12 mouse cellular contexts compared by ENCODE assay signal in genomic region chr9:111285061-111285460, GRCm38 (mm10). TPM values are rescaled to one million over a fixed set of nuclear protein-coding genes. Genes with fewer than 3 reads are reported as not detected.
"Had no signal": no experiment of that assay in that cellular context is flagged by ENCODE, and none has a peak within 500 bp of the region (broad histone marks: within the 10 kb centered on the region; RNA-seq: fewer than 3 reads in every experiment).

No protein-coding gene starts in this region.

- H3K9ac ChIP-seq: kidney, embryonic 15.5 days; limb, embryonic 13.5 days; liver, embryonic 14.5 days had no signal

- H3K27ac ChIP-seq: kidney, embryonic 15.5 days; limb, embryonic 13.5 days; liver, embryonic 14.5 days had no signal

- H3K4me3 ChIP-seq: kidney, embryonic 15.5 days; limb, embryonic 13.5 days; neural tube, embryonic 13.5 days had no signal

- H3K36me3 ChIP-seq: limb, embryonic 13.5 days had no signal

- H3K9me3 ChIP-seq: kidney, embryonic 15.5 days; limb, embryonic 13.5 days; neural tube, embryonic 13.5 days had no signal

- H3K4me2 ChIP-seq: kidney, embryonic 15.5 days; limb, embryonic 13.5 days; neural tube, embryonic 13.5 days had no signal

- DNase-seq: kidney, adult 2 months; kidney, postnatal 14 days; left cerebral cortex, postnatal 4 days; lung, adult 18-20 months; retina, postnatal 1 day; thymus, postnatal 4 days had no signal

- H3K27me3 ChIP-seq: kidney, embryonic 15.5 days; limb, embryonic 13.5 days; neural tube, embryonic 13.5 days had no signal

RNA-seq across cellular contexts. Expression of gene Trank1, which starts 26.5 kb away (rescaled TPM):
- polyA plus RNA-seq: liver, adult 2 months; spleen, adult 2 months had no signal
